Mouse (Mus musculus) urinary bladder, postnatal 10 days (tissue): ENCODE data around the gene Dph6.
"Not testable (repeated sequence)": the region's sequence is repeated elsewhere in the genome, so short reads cannot be mapped to it uniquely, and the experiment has no call there.

Experiments
- DNase-seq: peaks from one replicate; pipeline ENCODE4 v3.0.0; 2022; ENCODE audit warnings: low spot score

The Dph6 gene

GRCm38 (mm10) chr2:114654365-114655239, at the start of gene Dph6:
Dph6 (minus strand) TSS chr2:114654964.
- DNase-seq: peak; percentile 43

GRCm38 (mm10) chr2:114700966-114701685, 46.4 kb upstream of the Dph6 start:
- DNase-seq: no peak

GRCm38 (mm10) chr2:114691607-114692006, 36.8 kb upstream of the Dph6 start:
- no peak for DNase-seq

GRCm38 (mm10) chr2:114687483-114687882, 32.7 kb upstream of the Dph6 start:
- DNase-seq: no peak

GRCm38 (mm10) chr2:114687081-114687480, 32.3 kb upstream of the Dph6 start:
- no peak for DNase-seq

- DNase-seq: no peak
Observed at GRCm38 (mm10) chr2:114673831-114674230, 19.1 kb upstream of the Dph6 start.

- no peak for DNase-seq
Observed at GRCm38 (mm10) chr2:114670983-114671382, 16.2 kb upstream of the Dph6 start.

- DNase-seq: no peak
Observed at GRCm38 (mm10) chr2:114658954-114659353, 4.2 kb upstream of the Dph6 start.

- no peak for DNase-seq
Observed at GRCm38 (mm10) chr2:114646240-114646639, 8.5 kb downstream of the Dph6 start.

- no peak for DNase-seq
Observed at GRCm38 (mm10) chr2:114643832-114644231, 10.9 kb downstream of the Dph6 start.

- DNase-seq: no peak
Observed at GRCm38 (mm10) chr2:114624683-114625082, 30.1 kb downstream of the Dph6 start.

- DNase-seq: no peak
Observed at GRCm38 (mm10) chr2:114622550-114622939, 32.2 kb downstream of the Dph6 start.

- DNase-seq: no peak
Observed at GRCm38 (mm10) chr2:114621781-114622549, 32.8 kb downstream of the Dph6 start.

GRCm38 (mm10) chr2:114611576-114611975, 43.2 kb downstream of the Dph6 start:
- DNase-seq: no peak

GRCm38 (mm10) chr2:114610110-114610509, 44.7 kb downstream of the Dph6 start:
- DNase-seq: no peak

GRCm38 (mm10) chr2:114605202-114605601, 49.6 kb downstream of the Dph6 start:
- not testable (repeated sequence) for DNase-seq

- DNase-seq: no peak
Observed at GRCm38 (mm10) chr2:114601174-114601573, 53.6 kb downstream of the Dph6 start.

- DNase-seq: no peak
Observed at GRCm38 (mm10) chr2:114599793-114600192, 55.0 kb downstream of the Dph6 start.

- DNase-seq: no peak
Observed at GRCm38 (mm10) chr2:114593393-114593792, 61.4 kb downstream of the Dph6 start.

- no peak for DNase-seq
Observed at GRCm38 (mm10) chr2:114580714-114581113, 74.0 kb downstream of the Dph6 start.

- DNase-seq: no peak
Observed at GRCm38 (mm10) chr2:114543000-114543622, 111.7 kb downstream of the Dph6 start.

GRCm38 (mm10) chr2:114542325-114542724, 112.4 kb downstream of the Dph6 start:
- no peak for DNase-seq
